Mouse (Mus musculus) hindbrain, embryonic 15.5 days (tissue): Measurements from ENCODE around the gene Ankrd24. TPM values are rescaled to one million over a fixed set of nuclear protein-coding genes. Genes with fewer than 3 reads are reported as not detected.
"Not testable (repeated sequence)": the region's sequence is repeated elsewhere in the genome, so short reads cannot be mapped to it uniquely, and the experiment has no call there.

Source experiments
- ATAC-seq: fragments of 200-750 bp; cut with Nextera tagmentation; 2 replicates; pipeline ENCODE4 v1.8.0; 2017; ENCODE audit warnings: low read depth, moderate number of reproducible peaks, moderate TSS enrichment; ENCODE audit not compliant: low FRiP score
- H3K27ac ChIP-seq: fragments of 300-500 bp; sonication (generic); replicated peaks from 2 replicates; pipeline ENCODE4 v1.5.1; 2015; ENCODE audit warnings: mild to moderate bottlenecking, inconsistent platforms
- H3K27me3 ChIP-seq: fragments of 300-500 bp; sonication (generic); 2 replicates; pipeline ENCODE4 v1.6.1; 2015; ENCODE audit warnings: control low read depth, inconsistent platforms
- H3K36me3 ChIP-seq: fragments of 300-500 bp; sonication (generic); 2 replicates; pipeline ENCODE4 v1.6.1; 2015; ENCODE audit warnings: control low read depth, inconsistent platforms
- H3K4me1 ChIP-seq: fragments of 300-500 bp; sonication (generic); replicated peaks from 2 replicates; pipeline ENCODE4 v1.6.1; 2015; ENCODE audit warnings: control low read depth, inconsistent platforms
- H3K4me2 ChIP-seq: fragments of 300-500 bp; sonication (generic); 2 replicates; pipeline ENCODE4 v1.6.1; 2015; ENCODE audit warnings: moderate library complexity, mild to moderate bottlenecking, inconsistent platforms
- H3K4me3 ChIP-seq: fragments of 300-500 bp; sonication (generic); 2 replicates; pipeline ENCODE4 v1.5.1; 2015; ENCODE audit warnings: mild to moderate bottlenecking, inconsistent platforms
- H3K9ac ChIP-seq: fragments of 300-500 bp; sonication (generic); 2 replicates; pipeline ENCODE4 v1.6.1; 2015; ENCODE audit warnings: inconsistent platforms
- H3K9me3 ChIP-seq: fragments of 300-500 bp; sonication (generic); 2 replicates; pipeline ENCODE4 v1.6.1; 2016; ENCODE audit warnings: control low read depth, inconsistent platforms
- WGBS: fragments of 180-500 bp; shearing (Covaris S2); methylation state at CpG from one replicate; pipeline ENCODE4 v1.1.7; 2015; 5-methylcytosine and 5-hydroxymethylcytosine counted together
- polyA plus RNA-seq: library from polyadenylated mRNA; unstranded; fragments of >200 nt; fragmentation: Nextera tagmentation; extraction: Ambion mirVana; gene quantifications from 2 replicates; pipeline ENCODE4 v1.2.1, GENCODE M21; 2015

The Ankrd24 gene
- polyA plus RNA-seq, 1 experiment from 2014 or later: 23.6 TPM

GRCm38 (mm10) chr10:81655178-81655577, 26.8 kb downstream of the Ankrd24 start:
- no peak for ATAC-seq
- 97% methylated on average over 10 of the region's 10 CpGs for WGBS
- Histone ChIP-seq H3K9ac (no peak overlapping the region), H3K27me3 (no peaks in the 10 kb centered on the region), H3K36me3 (peaks cover 57% of the 10 kb centered on the region), H3K27ac (no peak overlapping the region), H3K4me2 (no peak overlapping the region), H3K4me1 (peaks cover 2% of the 10 kb centered on the region), H3K4me3 (no peak overlapping the region), H3K9me3 (peaks cover 51% of the 10 kb centered on the region)

GRCm38 (mm10) chr10:81656174-81656573, 27.8 kb downstream of the Ankrd24 start:
- H3K36me3 ChIP-seq: peaks cover 56% of the 10 kb centered on the region

GRCm38 (mm10) chr10:81687114-81687513, 58.8 kb downstream of the Ankrd24 start:
- not testable (repeated sequence) for H3K4me3 ChIP-seq, H3K4me1 ChIP-seq, ATAC-seq, H3K9ac ChIP-seq, H3K36me3 ChIP-seq, H3K4me2 ChIP-seq, H3K9me3 ChIP-seq, H3K27ac ChIP-seq, H3K27me3 ChIP-seq
- WGBS: no CpG with 5 or more reads among the region's 18 CpGs

More at GRCm38 (mm10) chr10:81656174-81656573, 27.8 kb downstream of the Ankrd24 start:
- peaks cover 54% of the 10 kb centered on the region for H3K9me3 ChIP-seq
- no peak overlapping the region for H3K9ac ChIP-seq
- no peaks in the 10 kb centered on the region for H3K27me3 ChIP-seq
- no peak overlapping the region for H3K4me2 ChIP-seq
- no peak overlapping the region for H3K4me3 ChIP-seq
- no peak overlapping the region for H3K27ac ChIP-seq
- H3K4me1 ChIP-seq: no peaks in the 10 kb centered on the region
- 94% methylated on average over 2 of the region's 2 CpGs for WGBS
- no peak; the same call in 1 of the 2 replicates for ATAC-seq

Other genes starting within 250 kb of the Ankrd24 start
- gene Dohh, start 244.1 kb upstream of the Ankrd24 start, polyA plus RNA-seq: 92.2 and 94.0 TPM in 2 replicates
- gene Gm48551, start 244.1 kb upstream of the Ankrd24 start, polyA plus RNA-seq: 6.2 and 6.6 TPM in 2 replicates
- gene Gm48552, start 239.5 kb upstream of the Ankrd24 start, polyA plus RNA-seq: 2.1 and 2.7 TPM in 2 replicates
- gene Smim24, start 235.5 kb upstream of the Ankrd24 start, polyA plus RNA-seq: 1.4 and 1.8 TPM in 2 replicates
- gene Nfic, start 172.9 kb upstream of the Ankrd24 start, polyA plus RNA-seq: 26.6 and 28.0 TPM in 2 replicates
- 70.0 and 77.6 TPM in 2 replicates for gene Celf5, start 145.8 kb upstream of the Ankrd24 start, polyA plus RNA-seq
- 66.5 and 72.7 TPM in 2 replicates for gene Ncln, start 132.1 kb upstream of the Ankrd24 start, polyA plus RNA-seq
- 0.83 and 0.86 TPM in 2 replicates for gene S1pr4, start 128.4 kb upstream of the Ankrd24 start, polyA plus RNA-seq
- 1.1 and 1.2 TPM in 2 replicates for gene Gna15, start 104.3 kb upstream of the Ankrd24 start, polyA plus RNA-seq
- gene Gna11, start 83.3 kb upstream of the Ankrd24 start, polyA plus RNA-seq: 94.3 and 109 TPM in 2 replicates
- 820 and 884 TPM in 2 replicates for gene Aes, start 69.1 kb upstream of the Ankrd24 start, polyA plus RNA-seq
- gene Tle2, start 54.0 kb upstream of the Ankrd24 start, polyA plus RNA-seq: 46.6 and 46.9 TPM in 2 replicates
- gene Tle6, start 27.5 kb upstream of the Ankrd24 start, polyA plus RNA-seq: 8.7 and 9.8 TPM in 2 replicates
- gene BC025920, start 22.3 kb upstream of the Ankrd24 start, polyA plus RNA-seq: 1.7 and 2.1 TPM in 2 replicates
- gene Sirt6, start 743 bp upstream of the Ankrd24 start, polyA plus RNA-seq: 49.0 and 49.1 TPM in 2 replicates
- 5.4 and 6.5 TPM in 2 replicates for gene Gm10778, start 20.5 kb downstream of the Ankrd24 start, polyA plus RNA-seq
- 13.9 and 16.2 TPM in 2 replicates for gene Zfp433, start 76.3 kb downstream of the Ankrd24 start, polyA plus RNA-seq
- gene Gm3055, start 142.6 kb downstream of the Ankrd24 start, polyA plus RNA-seq: 14.6 and 16.4 TPM in 2 replicates
- 3.1 and 3.2 TPM in 2 replicates for gene Gm4767, start 183.6 kb downstream of the Ankrd24 start, polyA plus RNA-seq
- 8.2 and 10.3 TPM in 2 replicates for gene Gm32687, start 235.4 kb downstream of the Ankrd24 start, polyA plus RNA-seq